ENCODE assay signal across 18 mouse cellular contexts in genomic region chr8:12825686-12826237, GRCm38 (mm10). TPM values are rescaled to one million over a fixed set of nuclear protein-coding genes. Genes with fewer than 3 reads are reported as not detected.
DNase-seq lines count a peak whose midpoint lies in the region; ATAC-seq and TF ChIP-seq lines count a peak whose summit lies in the region.
"Had no signal": no experiment of that assay in that cellular context is flagged by ENCODE, and none has a peak within 500 bp of the region (broad histone marks: within the 10 kb centered on the region; RNA-seq: fewer than 3 reads in every experiment).

No protein-coding gene starts in this region.

- intact Hi-C loops in gastrocnemius, adult 2 months (cut with DNase I): no loop called here

- no peak for TF ChIP-seq CTCF in gastrocnemius, adult 2 months (IDR thresholded peaks at IDR 0.05)
- no peak for TF ChIP-seq CTCF in intestine, postnatal 0 days (IDR thresholded peaks at IDR 0.05; ENCODE audit: low read depth)

- DNase-seq in gastrocnemius, adult 2 months: no peak
- DNase-seq in gastrocnemius, postnatal 25 days: no peak
- DNase-seq in NIH3T3 (ENCODE audit: low read depth): peak; percentile 21
- peak; percentile 88 for DNase-seq in lung, postnatal 25 days (ENCODE audit: low spot score)
- DNase-seq in midbrain, embryonic 10.5 days (ENCODE audit: low spot score): no peak
- DNase-seq in frontal cortex, postnatal 14 days (ENCODE audit: low spot score in 2 of 2): no peak
- no peak for DNase-seq in layer of hippocampus, adult 18-20 months (ENCODE audit: low spot score in 2 of 2)
- DNase-seq: cerebellum, adult 2 months; embryo, embryonic 11 days; kidney, adult 18-20 months; left cerebral cortex, postnatal 4 days; right cerebral cortex, postnatal 14 days had no signal

- H3K27ac ChIP-seq in gastrocnemius, adult 2 months: peak overlapping the region; percentile 32
- peak overlapping the region; percentile 52 for H3K27ac ChIP-seq in intestine, postnatal 0 days (ENCODE audit: low read depth, low read length)
- no peak overlapping the region for H3K27ac ChIP-seq in midbrain, embryonic 10.5 days (replicated peaks)
- H3K27ac ChIP-seq: forebrain, embryonic 15.5 days; hindbrain, embryonic 12.5 days; liver, embryonic 12.5 days had no signal

- H3K4me2 ChIP-seq in intestine, postnatal 0 days (replicated peaks; ENCODE audit: low read depth): no peak overlapping the region
- H3K4me2 ChIP-seq: forebrain, embryonic 15.5 days; hindbrain, embryonic 12.5 days; liver, embryonic 12.5 days had no signal

- WGBS in intestine, postnatal 0 days: 43% methylated on average over 8 of the region's 8 CpGs
- 91% methylated on average over 8 of the region's 8 CpGs for whole genome bisulfite sequencing in midbrain, embryonic 10.5 days

- ATAC-seq in intestine, postnatal 0 days: peak; percentile 72
- ATAC-seq: forebrain, embryonic 15.5 days; liver, embryonic 12.5 days had no signal

- no peaks in the 10 kb centered on the region for H3K4me1 ChIP-seq in intestine, postnatal 0 days (replicated peaks; ENCODE audit: control insufficient read depth, insufficient read depth, low read length)
- H3K4me1 ChIP-seq in midbrain, embryonic 10.5 days: peaks cover 27% of the 10 kb centered on the region
- H3K4me1 ChIP-seq: forebrain, embryonic 15.5 days had no signal

- H3K36me3 ChIP-seq in intestine, postnatal 0 days (ENCODE audit: control insufficient read depth, insufficient read depth): peaks cover 76% of the 10 kb centered on the region
- H3K36me3 ChIP-seq in midbrain, embryonic 10.5 days: peaks cover 80% of the 10 kb centered on the region

- no peaks in the 10 kb centered on the region for H3K9me3 ChIP-seq in intestine, postnatal 0 days (ENCODE audit: control insufficient read depth)
- H3K9me3 ChIP-seq in midbrain, embryonic 10.5 days (replicated peaks): no peaks in the 10 kb centered on the region
- H3K9me3 ChIP-seq: forebrain, embryonic 15.5 days; heart, embryonic 12.5 days; hindbrain, embryonic 12.5 days; liver, embryonic 12.5 days had no signal

- H3K9ac ChIP-seq in intestine, postnatal 0 days (ENCODE audit: low read depth, low read length): no peak overlapping the region
- H3K9ac ChIP-seq: forebrain, embryonic 15.5 days; hindbrain, embryonic 12.5 days; liver, embryonic 12.5 days had no signal

- no peak overlapping the region for H3K4me3 ChIP-seq in gastrocnemius, adult 2 months
- no peak overlapping the region for H3K4me3 ChIP-seq in intestine, postnatal 0 days (ENCODE audit: low read depth, low read length)
- H3K4me3 ChIP-seq in midbrain, embryonic 10.5 days: no peak overlapping the region
- H3K4me3 ChIP-seq: forebrain, embryonic 15.5 days; heart, embryonic 12.5 days; hindbrain, embryonic 12.5 days; liver, embryonic 12.5 days; myocyte had no signal

- no peaks in the 10 kb centered on the region for H3K27me3 ChIP-seq in intestine, postnatal 0 days (replicated peaks; ENCODE audit: control insufficient read depth, insufficient read depth, low read length)
- H3K27me3 ChIP-seq in midbrain, embryonic 10.5 days (ENCODE audit: low read depth, poor library complexity, severe bottlenecking): no peaks in the 10 kb centered on the region
- H3K27me3 ChIP-seq: forebrain, embryonic 15.5 days; heart, embryonic 12.5 days; hindbrain, embryonic 12.5 days had no signal

RNA-seq across cellular contexts. Expression of gene Mcf2l, which starts 47.8 kb away (rescaled TPM):
- 10 to 100 TPM; 26.0 to 49.7 TPM for total RNA-seq in gastrocnemius, adult 2 months (2021)
- total RNA-seq in gastrocnemius, postnatal 25 days (2021): 10 to 100 TPM; 22.9 to 27.4 TPM
- polyA plus RNA-seq in intestine, postnatal 0 days (2015; fragmentation: Nextera tagmentation; extraction: Ambion mirVana): 5.7 and 6.7 TPM in 2 replicates
- polyA plus RNA-seq in midbrain, embryonic 10.5 days (2016; fragmentation: Nextera tagmentation; extraction: Ambion mirVana): 26.4 and 42.7 TPM in 2 replicates
- 100 to 1,000 TPM; 212 to 231 TPM for total RNA-seq in layer of hippocampus, adult 18-20 months (2021)

Comparison
In these comparisons a context has a peak if more than half of its experiments do, and no peak if none do; other contexts are left out.
1. DNase-seq: peak in NIH3T3 (single experiment) and lung, postnatal 25 days (single experiment); none in gastrocnemius, adult 2 months (single experiment), gastrocnemius, postnatal 25 days (single experiment), midbrain, embryonic 10.5 days (single experiment), frontal cortex, postnatal 14 days (0 of 2) and layer of hippocampus, adult 18-20 months (0 of 2).
2. RNA of gene Mcf2l, which starts 47.8 kb away (total RNA-seq): 212 to 231 TPM in layer of hippocampus, adult 18-20 months; 26.0 to 49.7 TPM in gastrocnemius, adult 2 months and 22.9 to 27.4 TPM in gastrocnemius, postnatal 25 days; every median in the first group is over 4 times any median in the second.